Mouse (Mus musculus) myocyte (in vitro differentiated cells): ENCODE measurements around the gene Cutc.

ENCODE experiments used
- CEBPB ChIP-seq: IDR thresholded peaks from 2 replicates; pipeline ENCODE4 v1.6.1; 2011; ENCODE audit warnings: mild to moderate bottlenecking, moderate library complexity; ENCODE audit not compliant: poor library complexity, insufficient read depth, severe bottlenecking
- E2F4 ChIP-seq: IDR thresholded peaks from one replicate; pipeline ENCODE4 v1.6.1; 2011; ENCODE audit warnings: mild to moderate bottlenecking, control low read depth, moderate library complexity; ENCODE audit not compliant: insufficient read depth
- POLR2A ChIP-seq: IDR thresholded peaks from one replicate; pipeline ENCODE4 v1.6.1; 2011; ENCODE audit warnings: low read depth, mild to moderate bottlenecking, control low read depth, moderate library complexity; ENCODE audit not compliant: insufficient read length
- POLR2AphosphoS2 ChIP-seq: IDR thresholded peaks from one replicate; pipeline ENCODE4 v1.6.1; 2011; ENCODE audit warnings: low read depth, control low read depth; ENCODE audit not compliant: insufficient read length
- SRF ChIP-seq: IDR thresholded peaks from one replicate; pipeline ENCODE4 v1.6.1; 2011; ENCODE audit warnings: low read depth; ENCODE audit not compliant: control insufficient read depth, insufficient read length
- TCF12 ChIP-seq: IDR thresholded peaks from one replicate; pipeline ENCODE4 v1.6.1; 2011; ENCODE audit warnings: mild to moderate bottlenecking, control low read depth; ENCODE audit not compliant: poor library complexity, insufficient read depth, severe bottlenecking

DNA sequence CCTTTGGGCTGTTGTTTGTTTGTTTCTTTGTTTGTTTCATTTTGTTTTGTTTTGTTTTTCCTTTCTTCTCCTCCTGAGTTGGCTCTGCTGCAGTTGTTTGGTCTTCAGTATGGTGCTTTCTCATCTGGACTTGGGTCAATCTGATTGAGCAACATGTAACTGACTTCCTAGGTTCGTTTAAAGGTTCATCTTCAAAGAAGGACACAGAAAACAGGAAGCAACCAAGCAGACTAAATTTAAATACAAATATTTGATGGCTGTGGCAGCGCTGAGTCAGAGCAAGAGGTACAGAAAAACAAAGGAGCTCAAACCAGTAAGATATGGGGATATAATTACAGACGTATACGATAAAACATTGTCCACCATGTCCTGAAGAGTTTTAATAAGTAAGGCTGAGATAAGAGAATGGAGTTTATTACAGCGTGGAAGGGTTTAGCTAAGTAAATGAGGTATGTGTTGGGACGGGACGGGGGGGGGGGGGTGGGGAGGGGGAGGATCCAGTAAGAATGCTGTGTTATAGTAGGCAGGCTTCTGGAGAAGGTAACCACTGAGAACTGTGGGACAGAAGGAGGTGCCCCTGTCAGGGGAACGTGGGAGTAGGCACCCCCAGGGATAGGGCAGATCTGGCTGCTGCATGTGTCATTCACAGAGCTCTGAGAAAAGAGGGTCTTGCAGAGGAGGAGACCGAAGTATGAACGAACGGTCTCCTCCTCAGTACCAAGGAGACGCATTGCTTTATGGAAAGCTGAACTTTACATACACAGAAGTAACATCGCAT lies 33.6 kb downstream of the Cutc start:
- TF ChIP-seq CEBPB: no peak
- TF ChIP-seq POLR2A: no peak
- TF ChIP-seq TCF12: no peak
- TF ChIP-seq E2F4: no peak
- TF ChIP-seq SRF: no peak
- no peak for TF ChIP-seq POLR2AphosphoS2
